Mouse (Mus musculus) erythroblast, embryonic 14.5 days (primary cell): ENCODE measurements around the gene Cck. TPM values are rescaled to one million over a fixed set of nuclear protein-coding genes. Genes with fewer than 3 reads are reported as not detected.

Source experiments
- H3K27me3 ChIP-seq: 2 replicates; pipeline ENCODE4 v1.6.1; 2012; ENCODE audit warnings: inconsistent platforms; ENCODE audit not compliant: control insufficient read depth
- H3K36me3 ChIP-seq: 2 replicates; pipeline ENCODE4 v1.6.1; 2012; ENCODE audit warnings: mild to moderate bottlenecking, inconsistent platforms; ENCODE audit not compliant: control insufficient read depth
- H3K4me1 ChIP-seq: 2 replicates; pipeline ENCODE4 v1.6.1; 2012; ENCODE audit warnings: inconsistent platforms; ENCODE audit not compliant: control insufficient read depth
- H3K4me3 ChIP-seq: replicated peaks from 2 replicates; pipeline ENCODE3; 2012; ENCODE audit warnings: moderate library complexity, mild to moderate bottlenecking, inconsistent platforms
- H3K9me3 ChIP-seq: 2 replicates; pipeline ENCODE4 v1.6.1; 2012; ENCODE audit warnings: low read length, inconsistent platforms, mixed read lengths; ENCODE audit not compliant: control insufficient read depth
- GATA1 ChIP-seq: IDR thresholded peaks from 2 replicates; pipeline ENCODE4 v1.6.1; 2012; ENCODE audit warnings: low read length, inconsistent platforms, mixed read lengths
- TAL1 ChIP-seq: IDR thresholded peaks from 3 replicates; pipeline ENCODE4 v1.6.1; 2012; ENCODE audit warnings: low read length, inconsistent platforms, mixed read lengths
- polyA plus RNA-seq: library from polyadenylated mRNA; stranded (reverse); fragments of >175 nt; gene quantifications from 2 replicates; pipeline ENCODE4 v1.2.3, GENCODE M21; 2012

Cck gene
- polyA plus RNA-seq, 1 experiment, result not detected

GRCm38 (mm10) chr9:121505346-121505745, 9.9 kb upstream of the Cck start:
- H3K36me3 ChIP-seq, result no peaks in the 10 kb centered on the region
- TF ChIP-seq GATA1 (no peak), TAL1 (no peak)
- no peaks in the 10 kb centered on the region for H3K27me3 ChIP-seq
- peaks cover 2% of the 10 kb centered on the region; the same call in 1 of the 2 replicates for H3K9me3 ChIP-seq
- H3K4me3 ChIP-seq, result no peak overlapping the region
- H3K4me1 ChIP-seq, result no peaks in the 10 kb centered on the region

GRCm38 (mm10) chr9:121496102-121496501, 608 bp upstream of the Cck start:
- Histone ChIP-seq H3K36me3 (no peaks in the 10 kb centered on the region), H3K27me3 (peaks cover 46% of the 10 kb centered on the region)

DNA sequence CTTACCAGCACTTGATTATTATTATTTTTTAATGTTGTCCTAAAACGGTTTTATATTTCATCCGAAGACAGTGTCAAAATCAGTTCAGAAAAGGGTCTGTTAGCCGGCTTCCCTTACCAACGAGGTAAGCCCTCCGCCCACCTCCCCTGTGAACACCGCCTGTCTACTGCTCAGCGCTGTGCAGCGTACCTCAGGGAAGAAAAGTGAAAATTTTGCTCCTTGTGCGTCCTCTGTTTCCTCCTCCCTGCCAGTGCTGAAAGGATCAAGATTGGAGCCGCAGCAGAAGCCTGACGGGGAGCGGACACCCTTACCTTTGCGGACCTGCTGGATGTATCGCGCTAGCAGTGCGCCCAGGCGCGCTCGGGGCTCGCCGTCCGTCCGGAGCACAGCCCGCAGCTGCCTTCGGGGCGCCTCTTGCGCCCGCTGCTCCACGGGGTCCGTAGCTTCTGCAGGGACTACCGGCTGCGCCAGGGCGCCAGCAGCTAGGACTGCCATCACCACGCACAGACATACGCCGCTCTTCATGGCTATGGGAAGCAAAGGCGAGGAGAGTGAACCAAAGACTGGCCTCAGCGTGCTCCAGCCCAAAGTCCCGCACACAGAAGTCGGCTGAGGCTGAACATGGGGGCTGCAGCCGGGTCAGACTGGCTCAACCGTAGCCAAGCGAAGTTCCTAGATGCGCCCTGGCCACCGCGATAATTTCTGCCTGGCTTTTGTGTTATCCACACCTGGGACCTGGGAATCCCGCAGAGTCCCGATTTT, 1.3 kb downstream of the Cck start:
- H3K4me3 ChIP-seq, result no peak overlapping the region
- no peaks in the 10 kb centered on the region for H3K9me3 ChIP-seq
- H3K27me3 ChIP-seq, result peaks cover 46% of the 10 kb centered on the region
- TF ChIP-seq GATA1, result no peak
- TF ChIP-seq TAL1, result no peak
- no peaks in the 10 kb centered on the region for H3K36me3 ChIP-seq
- no peaks in the 10 kb centered on the region for H3K4me1 ChIP-seq

More at GRCm38 (mm10) chr9:121496102-121496501, 608 bp upstream of the Cck start:
- Histone ChIP-seq H3K9me3 (no peaks in the 10 kb centered on the region), H3K4me1 (no peaks in the 10 kb centered on the region), H3K4me3 (no peak overlapping the region)
- no peak for TF ChIP-seq GATA1
- TF ChIP-seq TAL1, result no peak

- Histone ChIP-seq H3K27me3 (peaks cover 44% of the 10 kb centered on the region), H3K36me3 (no peaks in the 10 kb centered on the region), H3K4me1 (no peaks in the 10 kb centered on the region), H3K9me3 (no peaks in the 10 kb centered on the region), H3K4me3 (no peak overlapping the region)
- no peak for TF ChIP-seq GATA1
- TF ChIP-seq TAL1, result no peak
Measured at GRCm38 (mm10) chr9:121491592-121492240, 3.8 kb downstream of the Cck start.

DNA sequence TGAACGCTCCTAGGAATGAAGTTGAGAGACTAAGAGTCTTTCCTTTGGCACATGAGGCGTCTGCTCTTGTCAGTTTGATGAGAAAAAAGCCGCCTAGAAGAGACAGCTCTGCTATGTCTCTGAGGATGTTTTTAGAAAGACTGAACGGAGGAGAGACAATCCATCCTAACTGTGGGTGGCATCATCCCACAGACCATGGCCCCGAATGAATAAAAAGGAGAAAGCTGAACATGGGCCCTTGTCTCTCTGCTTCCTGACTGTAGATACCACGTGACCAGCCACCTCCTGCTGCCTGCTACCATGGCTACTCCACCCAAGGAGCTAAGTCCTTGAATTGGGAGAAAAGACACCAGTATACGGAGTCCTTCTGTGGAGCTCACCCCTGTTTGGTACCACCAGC, 8.3 kb downstream of the Cck start:
- TF ChIP-seq GATA1, result no peak
- no peak for TF ChIP-seq TAL1
- Histone ChIP-seq H3K9me3 (no peaks in the 10 kb centered on the region), H3K27me3 (no peaks in the 10 kb centered on the region; the same call in none of the 2 replicates)

DNA sequence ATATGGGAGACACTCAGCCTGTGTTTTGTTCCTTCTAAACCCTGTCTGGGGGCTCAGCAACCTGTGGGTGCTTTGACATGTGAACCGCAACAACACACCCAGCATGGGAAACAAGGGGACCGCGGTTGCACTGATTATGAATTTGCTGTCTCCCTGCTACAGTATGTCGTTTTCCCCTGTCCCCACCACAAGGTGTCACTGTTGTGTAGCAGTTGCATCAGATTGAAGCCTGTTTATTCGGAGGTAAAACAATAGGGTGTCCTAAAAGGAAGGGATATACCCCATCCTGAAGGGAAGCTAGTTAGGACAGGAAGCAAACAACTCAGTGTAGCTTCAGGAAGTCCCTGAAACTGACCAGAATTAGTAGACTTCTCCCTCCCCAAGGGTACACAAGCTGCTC, 16.0 kb downstream of the Cck start:
- no peaks in the 10 kb centered on the region for H3K27me3 ChIP-seq
- no peak for TF ChIP-seq TAL1
- TF ChIP-seq GATA1, result no peak
- no peaks in the 10 kb centered on the region for H3K36me3 ChIP-seq

More for the DNA sequence above, 8.3 kb downstream of the Cck start:
- Histone ChIP-seq H3K4me1 (no peaks in the 10 kb centered on the region), H3K36me3 (no peaks in the 10 kb centered on the region), H3K4me3 (no peak overlapping the region)

DNA sequence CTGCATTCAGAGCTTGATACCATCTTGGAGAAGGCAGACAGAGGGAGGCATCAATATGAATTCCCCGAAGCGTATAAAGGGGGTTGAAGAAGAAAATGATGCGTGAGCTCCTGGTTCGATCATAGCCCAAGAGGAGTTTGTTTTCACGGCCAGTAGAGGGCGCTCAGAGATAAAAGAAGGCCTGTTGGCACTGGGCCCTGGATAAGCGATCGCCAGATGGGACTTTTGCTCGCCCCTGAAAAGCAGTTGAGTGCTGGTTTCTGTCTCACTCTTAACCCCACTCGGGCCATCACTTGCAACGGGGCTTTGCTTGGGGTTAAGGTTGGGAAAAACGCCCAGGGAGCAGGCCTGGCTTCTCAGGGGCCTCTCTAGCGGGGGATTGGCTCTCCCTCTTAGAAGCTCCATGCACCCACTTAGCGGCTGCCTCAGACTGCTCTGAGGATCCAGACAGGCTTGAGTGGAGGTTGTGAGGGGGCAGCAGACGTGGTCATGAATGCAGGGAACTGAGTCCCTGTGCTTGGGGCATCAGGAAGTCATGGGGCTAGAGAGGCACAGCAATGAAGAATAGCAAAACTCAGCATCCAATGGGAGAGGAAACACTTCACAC, 18.1 kb downstream of the Cck start:
- no peak for TF ChIP-seq GATA1
- H3K36me3 ChIP-seq, result no peaks in the 10 kb centered on the region
- no peaks in the 10 kb centered on the region for H3K9me3 ChIP-seq
- peaks cover 6% of the 10 kb centered on the region; the same call in 1 of the 2 replicates for H3K4me1 ChIP-seq
- no peaks in the 10 kb centered on the region for H3K27me3 ChIP-seq
- H3K4me3 ChIP-seq, result no peak overlapping the region

More for the DNA sequence above, 16.0 kb downstream of the Cck start:
- Histone ChIP-seq H3K9me3 (no peaks in the 10 kb centered on the region), H3K4me3 (no peak overlapping the region), H3K4me1 (peaks cover 6% of the 10 kb centered on the region; the same call in 1 of the 2 replicates)

DNA sequence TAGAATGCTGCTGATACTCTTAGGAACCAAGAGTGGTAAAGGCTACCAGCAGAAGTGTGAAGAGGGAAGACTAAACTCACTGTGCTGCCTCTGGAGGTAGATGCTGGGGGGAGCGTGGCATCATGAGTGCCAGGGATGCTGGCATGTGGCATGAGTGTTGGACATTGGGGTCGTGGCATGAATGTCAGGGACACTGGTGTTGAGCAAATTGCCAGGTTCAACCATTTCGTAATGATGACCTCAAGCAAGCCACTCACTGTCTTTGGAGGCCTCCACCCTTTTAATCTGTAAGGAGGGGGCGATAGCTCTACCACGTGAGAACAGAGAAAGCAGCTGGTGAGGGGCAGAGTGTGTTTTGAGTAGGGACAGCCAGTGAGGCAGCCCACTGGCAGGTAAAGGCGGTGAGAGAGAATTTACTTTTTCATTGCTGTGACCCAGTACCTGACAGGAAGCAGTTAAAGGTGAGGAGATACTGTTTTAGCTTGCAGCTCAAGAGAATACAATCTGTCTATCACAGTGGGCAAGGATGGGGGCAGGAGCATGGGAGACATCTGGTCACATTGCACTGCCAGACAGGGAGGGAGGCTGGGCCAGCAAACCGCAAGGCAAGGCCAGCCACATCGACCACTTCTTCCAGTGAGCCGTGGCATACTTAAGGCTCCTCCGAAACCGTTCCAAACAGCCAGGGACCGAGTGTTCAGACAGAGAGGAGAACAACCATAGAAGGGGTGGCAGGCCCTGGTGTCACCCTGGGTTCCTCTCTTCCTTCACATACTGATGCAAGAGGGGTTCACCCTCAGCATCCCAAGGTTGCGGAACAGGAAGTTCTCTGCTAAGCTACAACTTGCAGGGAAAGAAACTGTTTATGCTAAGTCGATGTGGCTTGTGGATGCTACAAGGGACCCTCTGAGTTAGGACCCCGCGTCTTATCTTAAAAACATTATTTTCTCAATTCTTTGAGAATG, 19.7 kb downstream of the Cck start:
- no peaks in the 10 kb centered on the region; the same call in 1 of the 2 replicates for H3K36me3 ChIP-seq
- H3K9me3 ChIP-seq, result no peaks in the 10 kb centered on the region
- H3K4me3 ChIP-seq, result no peak overlapping the region
- no peak for TF ChIP-seq TAL1
- TF ChIP-seq GATA1, result no peak
- peaks cover 6% of the 10 kb centered on the region; the same call in 1 of the 2 replicates for H3K4me1 ChIP-seq
- no peaks in the 10 kb centered on the region for H3K27me3 ChIP-seq
